29 mouse cellular contexts compared by ENCODE assay signal in the genomic region with DNA sequence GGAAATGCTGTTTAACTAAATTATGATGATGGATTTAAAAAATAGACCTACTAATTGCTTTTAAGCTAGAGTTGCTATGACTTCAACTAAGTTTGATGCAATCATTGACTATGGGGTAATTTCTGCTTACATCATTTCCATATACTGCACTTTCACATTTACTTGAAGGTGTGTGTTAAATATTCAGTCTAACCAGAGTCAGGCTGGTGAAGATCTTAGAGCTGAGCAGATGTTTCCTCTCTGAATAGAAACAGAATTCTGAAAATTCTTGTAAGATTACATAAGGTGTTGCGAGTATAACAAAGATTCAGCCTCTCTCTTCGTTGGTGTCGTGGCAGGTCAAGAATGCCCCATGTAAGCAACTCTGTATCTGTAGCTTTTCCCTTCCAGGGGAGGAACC. TPM values are rescaled to one million over a fixed set of nuclear protein-coding genes. Genes with fewer than 3 reads are reported as not detected.
DNase-seq lines count a peak whose midpoint lies in the region; ATAC-seq and TF ChIP-seq lines count a peak whose summit lies in the region.
"Had no signal": no experiment of that assay in that cellular context is flagged by ENCODE, and none has a peak within 500 bp of the region (broad histone marks: within the 10 kb centered on the region; RNA-seq: fewer than 3 reads in every experiment).

No protein-coding gene starts in this region.

- 89% methylated on average over 3 of the region's 3 CpGs for WGBS in kidney, embryonic 16.5 days

- intact Hi-C loops in left cerebral cortex, adult 2 months (cut with DNase I) = loop anchor here (5.0 kb wide), 1 partner anchor 107 kb away; a partner anchor contains a TSS
- intact Hi-C loops in left cerebral cortex, postnatal 4 days (cut with DNase I) = loop anchor here (10.0 kb wide), 1 partner anchor 170 kb away; no protein-coding TSS in a partner anchor
- intact Hi-C loops in heart, postnatal 14 days (cut with DNase I) = loop anchor here (5.0 kb wide), 1 partner anchor 262 kb away; a partner anchor contains a TSS

- ATAC-seq in megakaryocyte progenitor cell, adult 5-6 weeks (replicated peaks; ENCODE audit: poor library complexity) = peak; percentile 23; the same call in 1 of the 2 replicates
- ATAC-seq in kidney, embryonic 16.5 days (ENCODE audit: low FRiP score, low TSS enrichment) = no peak
- ATAC-seq: activated CD4-positive, CD25-positive, alpha-beta regulatory T cell, adult 4 months; CD4-positive, CD25-positive, alpha-beta regulatory T cell, adult 4 months; forebrain, embryonic 14.5 days; forebrain, embryonic 16.5 days; Patski had no signal

- H3K4me1 ChIP-seq in kidney, embryonic 16.5 days (ENCODE audit: insufficient read depth, low read length) = no peaks in the 10 kb centered on the region; the same call in 1 of the 2 replicates
- H3K4me1 ChIP-seq: forebrain, embryonic 10.5 days; forebrain, embryonic 12.5 days had no signal

- H3K4me3 ChIP-seq in left cerebral cortex, adult 2 months = no peak overlapping the region
- H3K4me3 ChIP-seq in kidney, embryonic 16.5 days (ENCODE audit: low read length) = no peak overlapping the region
- H3K4me3 ChIP-seq: embryonic facial prominence, embryonic 13.5 days; embryonic facial prominence, embryonic 15.5 days; erythroblast, embryonic 14.5 days; forebrain, embryonic 10.5 days; forebrain, embryonic 12.5 days had no signal

- H3K4me2 ChIP-seq in kidney, embryonic 16.5 days (replicated peaks; ENCODE audit: low read depth, low read length) = no peak overlapping the region
- H3K4me2 ChIP-seq: embryonic facial prominence, embryonic 13.5 days; embryonic facial prominence, embryonic 15.5 days; forebrain, embryonic 12.5 days had no signal

- DNase-seq in left cerebral cortex, adult 2 months (ENCODE audit: extremely low spot score in 1 of 2, low spot score in 2 of 2) = no peak
- DNase-seq in left cerebral cortex, postnatal 4 days = no peak
- DNase-seq in brain, adult 2 months (ENCODE audit: low read depth, low spot score) = peak; percentile 47
- DNase-seq in heart, postnatal 14 days = no peak
- DNase-seq: adrenal gland, adult 8-10 months; adrenal gland, postnatal 14 days; adrenal gland, postnatal 36 days; B cell, adult 2 months; cerebellum, adult 11 months; cerebellum, adult 18-20 months; cerebellum, adult 8-10 months; cerebellum, adult 9-11 months; cerebellum, postnatal 14 days; cerebellum, postnatal 36 days; embryo, embryonic 11 days had no signal

- peak overlapping the region; percentile 58 for H3K27ac ChIP-seq in left cerebral cortex, adult 2 months
- no peak overlapping the region for H3K27ac ChIP-seq in kidney, embryonic 16.5 days (ENCODE audit: low read length)
- H3K27ac ChIP-seq: embryonic facial prominence, embryonic 13.5 days; embryonic facial prominence, embryonic 15.5 days; forebrain, embryonic 10.5 days; forebrain, embryonic 12.5 days had no signal

- H3K9me3 ChIP-seq in kidney, embryonic 16.5 days (ENCODE audit: low read length) = no peaks in the 10 kb centered on the region
- H3K9me3 ChIP-seq: embryonic facial prominence, embryonic 13.5 days; embryonic facial prominence, embryonic 15.5 days; forebrain, embryonic 10.5 days; forebrain, embryonic 12.5 days; G1E had no signal

- no peak for TF ChIP-seq CTCF in left cerebral cortex, adult 2 months (IDR thresholded peaks at IDR 0.05)

- no peaks in the 10 kb centered on the region for H3K36me3 ChIP-seq in kidney, embryonic 16.5 days (ENCODE audit: insufficient read depth, low read length)
- H3K36me3 ChIP-seq: embryonic facial prominence, embryonic 13.5 days; embryonic facial prominence, embryonic 15.5 days; forebrain, embryonic 10.5 days; forebrain, embryonic 12.5 days; G1E had no signal

- no peaks in the 10 kb centered on the region for H3K27me3 ChIP-seq in kidney, embryonic 16.5 days (ENCODE audit: insufficient read depth, low read length)
- H3K27me3 ChIP-seq: CH12.LX; embryonic facial prominence, embryonic 13.5 days; embryonic facial prominence, embryonic 15.5 days; forebrain, embryonic 12.5 days; Patski had no signal

- no peak overlapping the region for H3K9ac ChIP-seq in kidney, embryonic 16.5 days (replicated peaks; ENCODE audit: low read length)
- H3K9ac ChIP-seq: embryonic facial prominence, embryonic 13.5 days; embryonic facial prominence, embryonic 15.5 days; forebrain, embryonic 12.5 days had no signal

RNA-seq across cellular contexts. Expression of a gene that starts 18.3 kb away (rescaled TPM):
- total RNA-seq in left cerebral cortex, adult 2 months (2021) = 10 to 100 TPM in 1 of 2 experiments, 1 to 10 TPM in 1; 9.1 to 13.1 TPM
- 10 to 100 TPM; 14.5 to 16.4 TPM for total RNA-seq in left cerebral cortex, postnatal 4 days (2021)
- 40.1 and 40.7 TPM in 2 replicates for total RNA-seq in megakaryocyte progenitor cell, adult 5-6 weeks (2015)
- total RNA-seq in megakaryocyte progenitor cell, adult 5-6 weeks (2017) = 32.9 and 35.2 TPM in 2 replicates
- total RNA-seq in heart, postnatal 14 days (2021) = 10 to 100 TPM in 1 of 2 experiments, 1 to 10 TPM in 1; 9.4 to 10.6 TPM
- 39.9 and 42.9 TPM in 2 replicates for polyA plus RNA-seq in kidney, embryonic 16.5 days (2015; fragmentation: Nextera tagmentation; extraction: Ambion mirVana)
